Mouse (Mus musculus) kidney, adult 10 weeks (tissue): ENCODE measurements around the gene Amot. TPM values are rescaled to one million over a fixed set of nuclear protein-coding genes. Genes with fewer than 3 reads are reported as not detected.

Source experiments
- polyA plus RNA-seq: library from polyadenylated mRNA; stranded (reverse); fragments of 350-450 nt; fragmentation: Illumina TruSeq; extraction: RNeasy Lipid Tissue Mini Kit (QIAGEN cat#74804); gene quantifications from one replicate; pipeline ENCODE4 v1.2.3, GENCODE M21; 2014; ENCODE audit warnings: low read depth, low replicate concordance

Amot gene
- 36.8 TPM for polyA plus RNA-seq

GRCm38 (mm10) chrX:145504717-145505415, at the start of gene Amot:
Gene Amot (minus strand): TSS chrX:145505181.

Other genes with a start within 250 kb of the Amot start
- gene Lhfpl1, start 156.1 kb downstream of the Amot start, polyA plus RNA-seq, result 1.3 TPM